Mouse (Mus musculus) heart, postnatal 25 days (tissue): Measurements from ENCODE around the gene 4930415O20Rik. TPM values are rescaled to one million over a fixed set of nuclear protein-coding genes. Genes with fewer than 3 reads are reported as not detected.
"Not testable (repeated sequence)": the region's sequence is repeated elsewhere in the genome, so short reads cannot be mapped to it uniquely, and the experiment has no call there.

Source experiments
- DNase-seq: peaks from one replicate; pipeline ENCODE4 v3.0.0; 2022; ENCODE audit warnings: low spot score
- intact Hi-C: fragments of 180-260 bp; cut with DNase I; formaldehyde crosslinking; loops from one replicate; pipeline ENCODE4 v1.15.1; 2025
- total RNA-seq, 2 experiments: library from RNA; stranded (reverse); gene quantifications; 2 replicates each; pipeline ENCODE4 v1.2.3; 2021

The 4930415O20Rik gene
- total RNA-seq, 2 experiments from 2014 or later = 0.68 to 1.0 TPM

- peak; percentile 99 for DNase-seq
- intact Hi-C loops = loop anchor here (2.0 kb wide), 1 partner anchor 35 kb away; no protein-coding TSS in a partner anchor
These were observed 3.3 kb upstream of the 4930415O20Rik start for GRCm38 (mm10) chr15:98567278-98568134.

- DNase-seq = no peak
- intact Hi-C loops = no loop called here
These were observed 2.4 kb upstream of the 4930415O20Rik start for GRCm38 (mm10) chr15:98568256-98569033.

GRCm38 (mm10) chr15:98569216-98569615 is 1.6 kb upstream of the 4930415O20Rik start:
- no peak for DNase-seq
- intact Hi-C loops = no loop called here

GRCm38 (mm10) chr15:98569795-98570365 is 924 bp upstream of the 4930415O20Rik start:
- intact Hi-C loops = loop anchor here (10.0 kb wide), 1 partner anchor 255 kb away; no protein-coding TSS in a partner anchor
- DNase-seq = no peak

- DNase-seq = no peak
- intact Hi-C loops = loop anchor here (10.0 kb wide), 1 partner anchor 252 kb away; no protein-coding TSS in a partner anchor
These were observed 2.5 kb downstream of the 4930415O20Rik start for GRCm38 (mm10) chr15:98573293-98573692.

- intact Hi-C loops = loop anchor here (10.0 kb wide), 1 partner anchor 245 kb away; no protein-coding TSS in a partner anchor
- no peak for DNase-seq
These were observed 8.5 kb downstream of the 4930415O20Rik start for GRCm38 (mm10) chr15:98579310-98579709.

GRCm38 (mm10) chr15:98579795-98580464 is 9.1 kb downstream of the 4930415O20Rik start:
- DNase-seq = no peak
- intact Hi-C loops = loop anchor here (1.0 to 10.0 kb wide), 3 partner anchors 37 to 245 kb away; no protein-coding TSS in a partner anchor

GRCm38 (mm10) chr15:98582410-98582809 is 11.6 kb downstream of the 4930415O20Rik start:
- intact Hi-C loops = loop anchor here (5.0 kb wide), 1 partner anchor 115 kb away; no protein-coding TSS in a partner anchor
- DNase-seq = no peak

GRCm38 (mm10) chr15:98582996-98583395 is 12.2 kb downstream of the 4930415O20Rik start:
- no peak for DNase-seq
- intact Hi-C loops = loop anchor here (5.0 kb wide), 1 partner anchor 114 kb away; no protein-coding TSS in a partner anchor

- no peak for DNase-seq
- intact Hi-C loops = no loop called here
These were observed 14.6 kb downstream of the 4930415O20Rik start for GRCm38 (mm10) chr15:98585421-98585820.

- intact Hi-C loops = loop anchor here (2.0 kb wide), 1 partner anchor 15 kb away; no protein-coding TSS in a partner anchor
- not testable (repeated sequence) for DNase-seq
These were observed 15.3 kb downstream of the 4930415O20Rik start for GRCm38 (mm10) chr15:98586141-98586540.

GRCm38 (mm10) chr15:98587751-98588150 is 16.9 kb downstream of the 4930415O20Rik start:
- intact Hi-C loops = loop anchor here (2.0 kb wide), 1 partner anchor 13 kb away; no protein-coding TSS in a partner anchor
- no peak for DNase-seq

- DNase-seq = no peak
These were observed 19.0 kb downstream of the 4930415O20Rik start for GRCm38 (mm10) chr15:98589640-98590336.

GRCm38 (mm10) chr15:98591396-98591795 is 20.6 kb downstream of the 4930415O20Rik start:
- no peak for DNase-seq
- intact Hi-C loops = no loop called here

More at GRCm38 (mm10) chr15:98589640-98590336, 19.0 kb downstream of the 4930415O20Rik start:
- intact Hi-C loops = no loop called here

- intact Hi-C loops = no loop called here
These were observed 23.4 kb downstream of the 4930415O20Rik start for GRCm38 (mm10) chr15:98594193-98594592.

GRCm38 (mm10) chr15:98595049-98595448 is 24.2 kb downstream of the 4930415O20Rik start:
- intact Hi-C loops = no loop called here
- DNase-seq = no peak

More at GRCm38 (mm10) chr15:98594193-98594592, 23.4 kb downstream of the 4930415O20Rik start:
- no peak for DNase-seq

GRCm38 (mm10) chr15:98596609-98597008 is 25.8 kb downstream of the 4930415O20Rik start:
- no peak for DNase-seq
- intact Hi-C loops = no loop called here

GRCm38 (mm10) chr15:98600036-98600709 is 29.4 kb downstream of the 4930415O20Rik start:
- intact Hi-C loops = loop anchor here (2.0 kb wide), 1 partner anchor 13 kb away; no protein-coding TSS in a partner anchor
- no peak for DNase-seq
